In genomic region chr10:96924266-96924672, GRCm38 (mm10) we compare ENCODE assay signal across 18 mouse cellular contexts.
A peak's percentile ranks its signal among the peaks of the same experiment; 100 is the strongest.
DNase-seq lines count a peak whose midpoint lies in the region; ATAC-seq and TF ChIP-seq lines count a peak whose summit lies in the region.
"Had no signal": no experiment of that assay in that cellular context is flagged by ENCODE, and none has a peak within 500 bp of the region (broad histone marks: within the 10 kb centered on the region; RNA-seq: fewer than 3 reads in every experiment).

No protein-coding gene starts in this region.

- peak; percentile 49 for DNase-seq in lung, embryonic 14.5 days
- DNase-seq in lung, postnatal 4 days, result no peak
- DNase-seq in ZHBTc4 (ENCODE audit: low read depth, low spot score), result peak; percentile 9
- peak; percentile 74 for DNase-seq in embryonic facial prominence, embryonic 14.5 days (ENCODE audit: low spot score)
- no peak for DNase-seq in heart, adult 18-20 months
- DNase-seq in heart, postnatal 36 days, result no peak
- DNase-seq: adrenal gland, adult 2 months; cerebellum, postnatal 14 days; forebrain, postnatal 0 days; gastrocnemius, adult 2 months; heart, postnatal 4 days; kidney, postnatal 10 days had no signal

- intact Hi-C loops in heart, postnatal 36 days (cut with DNase I), result no loop called here

- no peak for TF ChIP-seq CTCF in lung, embryonic 14.5 days (IDR thresholded peaks at IDR 0.05; ENCODE audit: low read depth)

- WGBS in lung, embryonic 14.5 days, result 70% methylated on average over 2 of the region's 2 CpGs
- 55% methylated on average over 2 of the region's 2 CpGs for WGBS in embryonic facial prominence, embryonic 14.5 days
- WGBS in liver, embryonic 16.5 days (ENCODE audit: insufficient replicate concordance), result 48% methylated on average over 2 of the region's 2 CpGs

- H3K9ac ChIP-seq in lung, embryonic 14.5 days, result no peak overlapping the region
- no peak overlapping the region for H3K9ac ChIP-seq in embryonic facial prominence, embryonic 14.5 days (ENCODE audit: low read depth, low read length)
- H3K9ac ChIP-seq in liver, embryonic 16.5 days (ENCODE audit: low read depth, low read length), result no peak overlapping the region
- H3K9ac ChIP-seq: forebrain, postnatal 0 days; heart, embryonic 13.5 days; limb, embryonic 13.5 days had no signal

- no peaks in the 10 kb centered on the region for H3K27me3 ChIP-seq in lung, embryonic 14.5 days (ENCODE audit: insufficient read depth, low read length)
- no peaks in the 10 kb centered on the region for H3K27me3 ChIP-seq in embryonic facial prominence, embryonic 14.5 days (replicated peaks; ENCODE audit: control insufficient read depth, insufficient read depth, low read length)
- H3K27me3 ChIP-seq in liver, embryonic 16.5 days (ENCODE audit: control insufficient read depth, insufficient read depth, low read depth, low read length), result no peaks in the 10 kb centered on the region
- H3K27me3 ChIP-seq: heart, embryonic 13.5 days; limb, embryonic 13.5 days had no signal

- H3K4me1 ChIP-seq in lung, embryonic 14.5 days (ENCODE audit: insufficient read depth), result no peaks in the 10 kb centered on the region
- H3K4me1 ChIP-seq in embryonic facial prominence, embryonic 14.5 days (ENCODE audit: control insufficient read depth, insufficient read depth, low read length), result no peaks in the 10 kb centered on the region
- no peaks in the 10 kb centered on the region for H3K4me1 ChIP-seq in liver, embryonic 16.5 days (ENCODE audit: control insufficient read depth, low read depth, low read length)
- H3K4me1 ChIP-seq: heart, embryonic 13.5 days; limb, embryonic 13.5 days had no signal

- H3K9me3 ChIP-seq in lung, embryonic 14.5 days (ENCODE audit: low read depth, low read length), result no peaks in the 10 kb centered on the region
- peaks cover 1% of the 10 kb centered on the region; the same call in 1 of the 2 replicates for H3K9me3 ChIP-seq in embryonic facial prominence, embryonic 14.5 days (ENCODE audit: control insufficient read depth, low read length)
- no peaks in the 10 kb centered on the region; the same call in 1 of the 2 replicates for H3K9me3 ChIP-seq in liver, embryonic 16.5 days (replicated peaks; ENCODE audit: control insufficient read depth, low read length)

- ATAC-seq in lung, embryonic 14.5 days (ENCODE audit: insufficient read depth), result peak; percentile 56
- peak; percentile 83 for ATAC-seq in embryonic facial prominence, embryonic 14.5 days (ENCODE audit: low read depth)
- peak; percentile 72 for ATAC-seq in liver, embryonic 16.5 days (ENCODE audit: low read depth)
- ATAC-seq in frontal cortex, adult (ENCODE audit: low TSS enrichment), result no peak
- ATAC-seq: forebrain, postnatal 0 days; midbrain, embryonic 16.5 days had no signal

- no peak overlapping the region for H3K4me2 ChIP-seq in lung, embryonic 14.5 days
- H3K4me2 ChIP-seq in embryonic facial prominence, embryonic 14.5 days (ENCODE audit: low read depth, low read length), result no peak overlapping the region
- no peak overlapping the region for H3K4me2 ChIP-seq in liver, embryonic 16.5 days (ENCODE audit: low read depth, low read length)
- H3K4me2 ChIP-seq: heart, embryonic 13.5 days; limb, embryonic 13.5 days had no signal

- H3K27ac ChIP-seq in lung, embryonic 14.5 days (ENCODE audit: low read depth), result no peak overlapping the region
- H3K27ac ChIP-seq in embryonic facial prominence, embryonic 14.5 days (replicated peaks; ENCODE audit: low read depth, low read length), result no peak overlapping the region
- H3K27ac ChIP-seq in liver, embryonic 16.5 days (ENCODE audit: low read length), result peak overlapping the region; percentile 6; the same call in 1 of the 2 replicates
- H3K27ac ChIP-seq: gastrocnemius, adult 2 months; heart, embryonic 13.5 days; left cerebral cortex, adult 2 months; limb, embryonic 13.5 days had no signal

- H3K4me3 ChIP-seq in lung, embryonic 14.5 days (ENCODE audit: low read depth, low read length), result no peak overlapping the region
- H3K4me3 ChIP-seq in embryonic facial prominence, embryonic 14.5 days (ENCODE audit: low read depth, low read length), result no peak overlapping the region
- no peak overlapping the region for H3K4me3 ChIP-seq in liver, embryonic 16.5 days (ENCODE audit: low read depth, low read length)
- H3K4me3 ChIP-seq: gastrocnemius, adult 2 months; heart, embryonic 13.5 days; left cerebral cortex, adult 2 months; limb, embryonic 13.5 days had no signal

- no peaks in the 10 kb centered on the region for H3K36me3 ChIP-seq in lung, embryonic 14.5 days (ENCODE audit: insufficient read depth)
- no peaks in the 10 kb centered on the region for H3K36me3 ChIP-seq in embryonic facial prominence, embryonic 14.5 days (ENCODE audit: control insufficient read depth, insufficient read depth, low read length)
- no peaks in the 10 kb centered on the region for H3K36me3 ChIP-seq in liver, embryonic 16.5 days (ENCODE audit: control insufficient read depth, insufficient read depth)
- H3K36me3 ChIP-seq: heart, embryonic 13.5 days; limb, embryonic 13.5 days had no signal

Comparison
In these comparisons a context has a peak if more than half of its experiments do, and no peak if none do; other contexts are left out.
1. DNase-seq: peak in lung, embryonic 14.5 days (single experiment), ZHBTc4 (single experiment) and embryonic facial prominence, embryonic 14.5 days (single experiment); none in lung, postnatal 4 days (0 of 2), heart, adult 18-20 months (0 of 2) and heart, postnatal 36 days (0 of 2).